Mouse (Mus musculus): Measurements from ENCODE around the gene Borcs6. TPM values are rescaled to one million over a fixed set of nuclear protein-coding genes. Genes with fewer than 3 reads are reported as not detected.

The Borcs6 gene
- polyA plus RNA-seq, 1 experiment from 2014 or later = 13.5 TPM

DNA sequence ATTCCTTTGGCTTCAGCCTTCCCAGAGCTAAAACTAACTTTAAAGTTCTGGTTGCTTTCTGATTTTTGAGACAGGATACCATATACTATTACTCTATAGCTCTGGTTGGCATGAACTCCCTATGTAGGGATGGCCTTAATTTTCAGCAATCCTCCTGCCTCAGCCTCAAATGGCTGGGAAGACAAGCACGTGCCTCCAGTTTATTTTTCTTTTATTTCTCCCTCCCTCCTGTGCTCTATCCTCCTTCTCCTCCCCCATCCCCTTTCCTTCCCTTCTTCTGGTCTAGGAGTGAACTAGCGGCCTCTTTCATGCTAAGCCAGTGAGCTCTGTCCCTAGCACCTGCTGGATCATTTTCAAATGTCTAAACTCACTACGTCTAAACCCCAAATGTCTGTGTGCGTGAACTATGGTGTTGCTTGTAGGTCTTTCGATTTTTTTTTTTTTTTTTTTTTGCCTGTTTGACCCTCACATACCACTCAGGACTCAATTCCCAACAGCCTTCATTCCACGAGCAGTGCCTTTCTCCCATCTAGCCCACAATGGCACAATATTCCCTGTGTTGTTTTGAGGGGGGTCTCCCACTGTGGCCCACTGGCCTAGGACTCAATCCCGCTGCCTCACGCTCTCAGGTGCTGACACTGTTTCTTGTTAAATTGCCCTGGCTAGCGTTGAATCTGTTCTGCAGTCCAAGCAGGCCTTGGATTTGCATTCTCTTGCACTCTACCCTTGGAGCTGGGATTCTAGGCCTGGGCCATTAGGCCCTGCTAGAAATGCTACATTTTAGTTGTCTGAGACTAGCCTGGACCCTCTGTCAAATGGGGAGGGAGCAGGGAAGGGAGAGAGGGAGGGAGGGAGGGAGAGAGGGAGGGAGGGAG is 5.0 kb downstream of the Borcs6 start:
- peak overlapping the region; percentile 67; the same call in 1 of the 2 replicates for H3K9ac ChIP-seq (replicated peaks)
- H3K27ac ChIP-seq = no peak overlapping the region
- H3K27me3 ChIP-seq = no peaks in the 10 kb centered on the region
- no peaks in the 10 kb centered on the region for H3K36me3 ChIP-seq
- peaks cover 39% of the 10 kb centered on the region for H3K4me1 ChIP-seq (replicated peaks)
- peak overlapping the region; percentile 93 for H3K4me3 ChIP-seq (replicated peaks)
- 47% methylated on average over 9 of the region's 9 CpGs for WGBS
- ATAC-seq = no peak
- peak overlapping the region; percentile 69 for H3K4me2 ChIP-seq (replicated peaks)
- no peaks in the 10 kb centered on the region for H3K9me3 ChIP-seq

DNA sequence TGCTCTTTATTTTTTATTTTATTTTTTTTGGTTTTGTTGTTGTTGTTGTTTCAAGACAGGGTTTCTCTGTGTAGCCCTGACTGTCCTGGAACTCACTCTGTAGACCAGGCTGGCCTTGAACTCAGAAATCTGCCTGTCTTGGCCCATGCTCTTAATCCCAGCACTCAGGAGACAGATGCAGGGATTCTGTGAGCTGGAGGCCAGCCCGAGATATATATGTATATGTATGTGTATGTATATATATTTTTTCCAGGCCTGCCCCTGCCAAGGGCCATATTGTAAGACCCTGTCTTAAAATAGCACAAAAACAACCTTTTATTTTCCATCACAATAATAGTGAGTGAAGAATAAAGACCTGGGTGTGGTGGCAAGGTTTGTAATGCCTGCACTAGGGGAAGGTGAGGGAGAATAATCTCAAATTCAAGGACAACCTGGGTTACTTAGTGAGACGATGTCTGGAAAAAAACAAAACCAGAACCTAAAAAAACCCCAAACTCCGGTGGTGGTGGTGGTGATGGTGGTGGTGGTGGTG is 5.9 kb downstream of the Borcs6 start:
- WGBS = 49% methylated on average over 3 of the region's 3 CpGs
- Histone ChIP-seq H3K27ac (no peak overlapping the region), H3K9ac (replicated peaks) (no peak overlapping the region), H3K4me3 (replicated peaks) (peak overlapping the region; percentile 43; the same call in 1 of the 2 replicates), H3K4me2 (replicated peaks) (peak overlapping the region; percentile 78), H3K36me3 (no peaks in the 10 kb centered on the region), H3K9me3 (no peaks in the 10 kb centered on the region), H3K4me1 (replicated peaks) (peaks cover 40% of the 10 kb centered on the region), H3K27me3 (no peaks in the 10 kb centered on the region)
- ATAC-seq = no peak

DNA sequence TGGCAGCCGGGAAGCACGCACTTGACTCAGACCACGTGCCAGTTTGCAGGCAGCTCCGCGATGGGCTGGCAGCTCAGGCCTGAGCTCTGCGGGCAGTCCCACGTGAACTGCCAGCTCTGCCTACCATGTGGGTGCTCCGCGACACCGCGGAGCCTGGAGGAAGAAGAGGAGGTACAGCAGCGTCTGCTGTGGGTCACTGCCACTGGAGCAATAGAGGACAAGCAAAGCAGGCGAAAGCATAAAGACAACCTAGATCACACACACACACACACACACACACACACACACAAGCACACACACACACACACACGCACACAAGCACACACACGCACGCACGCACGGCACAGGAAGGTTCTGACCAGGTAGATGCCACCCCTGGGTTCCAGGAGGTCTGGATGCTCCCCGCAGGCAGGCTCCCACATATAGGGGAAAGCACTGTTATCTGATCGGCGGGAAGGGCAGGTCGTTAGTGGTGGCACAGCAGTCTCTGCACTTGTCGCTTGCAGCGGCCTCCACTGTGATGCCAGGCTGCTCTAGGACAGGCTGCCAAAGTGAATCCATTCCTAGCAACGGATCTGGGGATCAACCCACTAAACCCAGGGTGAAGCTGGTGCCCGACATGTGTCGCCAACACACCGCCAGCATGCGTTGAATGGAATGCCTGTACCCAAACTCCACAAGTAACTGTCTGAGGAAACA is 6.8 kb downstream of the Borcs6 start:
- Histone ChIP-seq H3K9ac (replicated peaks) (peak overlapping the region; percentile 66), H3K4me3 (replicated peaks) (peak overlapping the region; percentile 43), H3K9me3 (no peaks in the 10 kb centered on the region), H3K4me1 (replicated peaks) (peaks cover 37% of the 10 kb centered on the region), H3K27me3 (no peaks in the 10 kb centered on the region), H3K4me2 (replicated peaks) (peak overlapping the region; percentile 78), H3K27ac (peak overlapping the region; percentile 26; the same call in 1 of the 2 replicates), H3K36me3 (no peaks in the 10 kb centered on the region)
- WGBS = under 1% methylated on average over 29 of the region's 29 CpGs
- no peak for ATAC-seq

DNA sequence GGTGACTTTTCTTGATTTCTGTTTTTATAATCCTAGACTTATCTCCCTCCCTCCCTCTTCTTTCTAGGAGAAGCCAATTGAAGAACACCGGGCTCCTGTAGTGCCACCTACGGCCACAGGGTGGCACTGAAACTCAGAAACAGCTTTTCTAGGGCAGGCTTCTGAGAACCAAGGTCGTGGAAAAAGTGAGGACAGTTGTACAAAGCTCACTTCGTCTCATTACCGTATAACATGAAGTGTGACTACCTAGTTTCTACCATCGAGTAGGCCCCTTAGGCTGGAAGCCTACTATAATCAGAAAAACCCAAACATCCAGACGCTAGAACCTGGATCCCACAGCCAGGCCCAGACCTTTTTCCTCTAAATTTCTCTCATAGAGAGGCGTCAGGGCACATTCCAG is 7.4 kb downstream of the Borcs6 start:
- Histone ChIP-seq H3K9me3 (no peaks in the 10 kb centered on the region), H3K4me1 (replicated peaks) (peaks cover 37% of the 10 kb centered on the region), H3K9ac (replicated peaks) (no peak overlapping the region; the same call in 1 of the 2 replicates), H3K27me3 (no peaks in the 10 kb centered on the region), H3K4me3 (replicated peaks) (peak overlapping the region; percentile 43), H3K36me3 (no peaks in the 10 kb centered on the region), H3K4me2 (replicated peaks) (peak overlapping the region; percentile 78), H3K27ac (no peak overlapping the region)
- WGBS = 10% methylated on average over 8 of the region's 8 CpGs
- no peak for ATAC-seq

DNA sequence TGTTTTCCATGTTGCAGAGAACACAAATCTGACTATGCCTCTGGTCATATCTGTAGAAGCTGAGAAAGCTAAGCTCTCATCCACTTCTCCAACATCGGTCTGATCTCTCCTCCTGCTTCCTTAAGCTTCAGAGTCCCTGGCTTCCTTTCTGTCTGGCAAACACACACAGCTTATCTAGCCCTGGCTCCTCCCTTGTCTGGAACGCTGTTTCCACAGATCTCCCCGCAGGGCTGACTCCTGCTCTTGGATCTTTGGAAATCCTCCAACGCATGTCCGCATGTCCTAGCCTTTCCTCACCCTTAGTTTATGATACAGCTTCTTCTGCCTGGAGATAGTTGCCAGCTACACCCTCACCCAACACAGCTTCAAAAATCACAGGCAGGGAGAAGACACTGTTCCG is 8.1 kb downstream of the Borcs6 start:
- peaks cover 42% of the 10 kb centered on the region for H3K4me1 ChIP-seq (replicated peaks)
- no peaks in the 10 kb centered on the region for H3K36me3 ChIP-seq
- no peak for ATAC-seq
- H3K9ac ChIP-seq (replicated peaks) = no peak overlapping the region
- WGBS = 63% methylated on average over 6 of the region's 6 CpGs
- H3K4me3 ChIP-seq (replicated peaks) = no peak overlapping the region; the same call in 1 of the 2 replicates
- no peaks in the 10 kb centered on the region for H3K9me3 ChIP-seq
- H3K27me3 ChIP-seq = no peaks in the 10 kb centered on the region
- H3K27ac ChIP-seq = no peak overlapping the region
- no peak overlapping the region for H3K4me2 ChIP-seq (replicated peaks)

DNA sequence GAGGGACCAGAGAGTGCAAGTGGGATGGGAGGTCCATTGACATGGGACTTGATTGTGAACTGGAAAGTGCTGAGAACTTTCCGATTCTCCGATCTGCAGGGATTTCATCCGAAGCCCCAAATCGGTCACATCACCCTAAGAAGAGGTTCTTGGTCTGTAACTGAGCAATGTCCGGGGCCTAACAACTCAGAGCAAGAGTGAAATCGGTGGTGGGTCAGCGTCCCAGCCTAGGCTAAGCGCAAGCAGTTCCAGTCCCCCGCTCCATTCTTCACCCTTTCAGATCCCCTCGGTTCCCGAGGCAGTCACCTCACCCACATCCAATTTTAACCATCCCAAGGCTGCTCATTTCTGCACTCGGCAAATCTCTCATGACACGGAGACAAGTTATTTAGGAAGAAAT is 10.6 kb downstream of the Borcs6 start:
- peak overlapping the region; percentile 85 for H3K9ac ChIP-seq (replicated peaks)
- H3K36me3 ChIP-seq = no peaks in the 10 kb centered on the region
- H3K27me3 ChIP-seq = no peaks in the 10 kb centered on the region
- no peaks in the 10 kb centered on the region for H3K9me3 ChIP-seq
- WGBS = under 1% methylated on average over 13 of the region's 13 CpGs
- peak overlapping the region; percentile 90 for H3K27ac ChIP-seq
- H3K4me3 ChIP-seq (replicated peaks) = peak overlapping the region; percentile 57
- peak; percentile 25 for ATAC-seq
- peak overlapping the region; percentile 90 for H3K4me2 ChIP-seq (replicated peaks)
- peaks cover 41% of the 10 kb centered on the region for H3K4me1 ChIP-seq (replicated peaks)

DNA sequence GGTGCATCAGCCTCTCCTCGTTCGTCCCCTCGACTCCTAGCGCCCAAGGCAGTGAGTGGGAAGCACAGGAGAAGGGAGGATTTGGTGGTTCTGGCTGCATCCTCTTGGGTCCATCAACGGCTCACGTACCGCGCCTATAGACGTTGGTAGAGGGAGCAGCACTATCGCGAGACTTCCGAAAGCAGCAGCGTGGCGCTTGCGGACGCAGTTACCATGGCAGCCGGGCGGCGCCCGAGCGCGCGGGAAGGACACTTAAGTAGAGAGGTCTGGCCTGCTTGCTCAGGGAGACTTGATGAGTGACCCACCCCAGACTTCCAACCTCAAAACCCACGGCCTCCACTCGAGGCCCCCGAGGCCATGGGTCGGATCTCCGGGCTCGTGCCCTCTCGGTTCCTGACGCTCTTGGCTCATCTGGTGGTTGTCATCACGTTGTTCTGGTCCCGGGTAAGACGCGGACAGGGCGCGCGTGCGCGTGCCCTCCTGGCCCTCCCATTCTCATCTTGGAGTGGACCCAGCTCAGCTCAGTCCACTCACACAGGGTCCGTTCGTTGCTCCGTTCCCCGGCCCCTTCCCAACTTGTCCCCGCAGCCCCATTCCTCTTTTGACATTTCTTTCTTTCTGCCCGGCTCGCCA is 11.2 kb downstream of the Borcs6 start, which contains the start of gene Tmem107:
Gene Tmem107, plus strand, starts transcription at position 217 of the 633 bp plus-strand sequence.
- H3K9ac ChIP-seq (replicated peaks) = peak within 1 kb of the TSS; percentile 85

DNA sequence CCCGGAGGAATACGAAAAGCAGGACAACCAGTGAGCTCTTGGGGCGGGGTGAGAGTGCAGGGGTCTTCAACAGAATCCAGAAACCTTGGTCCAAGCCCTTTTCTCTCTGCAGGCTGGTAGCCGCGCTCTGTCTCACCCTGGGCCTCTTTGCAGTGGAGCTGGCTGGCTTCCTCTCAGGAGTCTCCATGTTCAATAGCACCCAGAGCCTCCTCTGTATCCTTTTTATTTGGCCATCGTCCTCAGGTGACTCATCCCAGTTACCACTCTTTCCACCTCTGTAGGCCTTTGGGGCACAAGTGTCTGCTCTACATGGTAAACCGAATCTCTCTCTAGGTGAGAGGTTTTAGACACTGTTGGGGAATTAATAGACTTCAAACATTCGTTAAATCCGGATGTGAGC is 11.7 kb downstream of the Borcs6 start:
- Histone ChIP-seq H3K27ac (peak overlapping the region; percentile 90), H3K36me3 (no peaks in the 10 kb centered on the region), H3K4me1 (replicated peaks) (peaks cover 36% of the 10 kb centered on the region), H3K27me3 (no peaks in the 10 kb centered on the region), H3K4me3 (replicated peaks) (peak overlapping the region; percentile 57), H3K9ac (replicated peaks) (peak overlapping the region; percentile 85), H3K9me3 (no peaks in the 10 kb centered on the region), H3K4me2 (replicated peaks) (peak overlapping the region; percentile 90)
- 25% methylated on average over 9 of the region's 9 CpGs for WGBS
- no peak for ATAC-seq

More for the DNA sequence above, 11.2 kb downstream of the Borcs6 start, which contains the start of gene Tmem107:
- Histone ChIP-seq H3K27ac (peak within 1 kb of the TSS; percentile 90), H3K4me3 (replicated peaks) (peak within 1 kb of the TSS; percentile 57), H3K9me3 (no peaks in the 10 kb centered on the region), H3K27me3 (no peaks in the 10 kb centered on the region), H3K4me1 (replicated peaks) (peaks cover 41% of the 10 kb centered on the region), H3K36me3 (no peaks in the 10 kb centered on the region), H3K4me2 (replicated peaks) (peak within 1 kb of the TSS; percentile 90)
- WGBS = under 1% methylated on average over 47 of the region's 47 CpGs
- peak; percentile 91 for ATAC-seq

DNA sequence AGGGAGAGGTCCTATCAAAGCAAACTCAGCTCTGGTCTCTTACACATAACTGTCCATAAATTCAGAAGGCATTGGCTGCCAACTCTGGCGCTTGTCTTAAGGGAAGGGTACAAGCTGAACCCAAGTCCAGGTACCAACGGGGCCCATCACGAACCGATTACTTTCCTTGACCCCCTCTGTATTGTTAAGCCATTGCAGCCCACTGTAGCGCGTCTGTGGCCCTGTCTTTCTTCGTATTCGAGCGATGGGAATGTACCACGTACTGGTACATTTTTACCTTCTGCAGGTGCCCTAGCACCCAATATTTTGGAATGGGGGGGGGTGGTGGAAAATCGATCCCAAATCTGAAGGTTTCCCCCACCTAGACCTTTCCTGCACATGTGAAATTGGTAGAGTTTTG is 12.7 kb downstream of the Borcs6 start:
- peak overlapping the region; percentile 94 for H3K27ac ChIP-seq
- no peaks in the 10 kb centered on the region for H3K27me3 ChIP-seq
- 82% methylated on average over 11 of the region's 11 CpGs for WGBS
- ATAC-seq = no peak
- no peaks in the 10 kb centered on the region for H3K9me3 ChIP-seq
- peak overlapping the region; percentile 73 for H3K9ac ChIP-seq (replicated peaks)
- H3K4me2 ChIP-seq (replicated peaks) = peak overlapping the region; percentile 90
- H3K4me1 ChIP-seq (replicated peaks) = peaks cover 30% of the 10 kb centered on the region
- H3K4me3 ChIP-seq (replicated peaks) = peak overlapping the region; percentile 38
- H3K36me3 ChIP-seq = no peaks in the 10 kb centered on the region

DNA sequence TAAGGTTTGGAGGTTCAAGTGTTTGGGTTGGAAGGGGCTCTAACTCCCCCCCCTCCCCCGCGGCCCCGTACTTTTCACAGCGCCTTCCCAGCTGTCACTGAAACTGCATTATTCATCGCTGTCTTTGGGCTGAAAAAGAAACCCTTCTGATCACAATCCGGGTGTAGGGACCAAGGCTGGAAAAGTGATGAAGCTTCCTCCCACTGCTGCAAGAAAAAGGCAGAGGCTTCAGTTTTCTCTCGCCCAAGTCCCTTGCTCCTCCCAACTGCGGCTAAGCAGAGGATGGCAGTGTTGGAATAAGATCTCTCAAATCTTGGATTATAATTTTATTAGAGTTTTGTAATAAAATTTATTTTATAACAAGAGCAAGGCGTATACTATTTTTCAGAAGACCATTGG is 13.1 kb downstream of the Borcs6 start:
- no peak for ATAC-seq
- Histone ChIP-seq H3K4me3 (replicated peaks) (peak overlapping the region; percentile 38), H3K4me2 (replicated peaks) (peak overlapping the region; percentile 90), H3K27ac (peak overlapping the region; percentile 94), H3K9me3 (no peaks in the 10 kb centered on the region), H3K27me3 (no peaks in the 10 kb centered on the region), H3K4me1 (replicated peaks) (peaks cover 30% of the 10 kb centered on the region), H3K36me3 (no peaks in the 10 kb centered on the region), H3K9ac (replicated peaks) (peak overlapping the region; percentile 73)
- WGBS = 6% methylated on average over 9 of the region's 9 CpGs

DNA sequence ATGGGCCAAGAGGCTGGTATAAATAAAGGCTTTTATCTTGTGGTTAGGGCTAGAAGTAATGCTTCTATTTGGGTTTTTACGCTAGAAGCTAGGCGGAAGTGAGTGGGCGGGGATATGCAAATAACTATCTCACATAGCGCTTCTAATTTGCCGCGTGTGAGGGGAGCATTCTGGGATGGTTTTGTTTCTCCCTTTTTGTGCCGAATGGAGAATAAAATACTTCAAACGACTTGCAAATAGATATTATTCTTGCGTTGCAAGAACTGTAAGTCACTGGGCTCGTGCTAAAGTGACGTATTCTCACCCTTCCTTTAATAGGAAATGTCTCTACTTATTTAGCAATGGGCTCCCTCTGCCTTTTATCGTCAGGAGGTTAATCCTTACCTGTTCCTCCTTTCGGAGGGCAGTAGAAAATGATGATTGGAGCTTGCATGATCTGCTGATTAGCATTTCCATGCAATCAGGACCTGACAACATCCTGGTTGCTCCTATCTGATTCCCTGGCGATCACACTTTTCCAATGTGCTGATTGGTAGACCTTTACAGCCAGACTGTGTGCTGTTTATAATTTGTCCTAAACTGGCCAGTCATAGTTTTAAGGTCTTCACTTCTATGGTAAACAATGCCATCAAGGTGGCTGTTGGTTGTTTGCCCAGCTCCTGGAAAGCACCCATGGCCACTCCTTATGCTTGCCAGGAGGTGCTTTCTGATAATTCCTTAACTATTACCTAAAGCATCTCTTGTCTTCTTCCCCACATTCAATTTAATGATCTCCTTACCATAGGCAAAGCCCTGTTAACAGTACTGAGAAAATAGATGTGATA is 13.8 kb downstream of the Borcs6 start:
- Histone ChIP-seq H3K36me3 (no peaks in the 10 kb centered on the region), H3K9me3 (no peaks in the 10 kb centered on the region), H3K4me3 (replicated peaks) (peak overlapping the region; percentile 38), H3K9ac (replicated peaks) (peak overlapping the region; percentile 73), H3K4me2 (replicated peaks) (peak overlapping the region; percentile 90), H3K27me3 (no peaks in the 10 kb centered on the region), H3K27ac (peak overlapping the region; percentile 94), H3K4me1 (replicated peaks) (peaks cover 30% of the 10 kb centered on the region)
- under 1% methylated on average over 14 of the region's 14 CpGs for WGBS
- peak; percentile 77 for ATAC-seq

Data from midbrain, embryonic 13.5 days (tissue).